Mouse (Mus musculus): ENCODE data around the gene 4933427D14Rik. TPM values are rescaled to one million over a fixed set of nuclear protein-coding genes. Genes with fewer than 3 reads are reported as not detected.
A peak's percentile ranks its signal among the peaks of the same experiment; 100 is the strongest.

The 4933427D14Rik gene
- total and polyA plus RNA-seq, 2 experiments from 2014 or later = 14.4 to 17.2 TPM

DNA sequence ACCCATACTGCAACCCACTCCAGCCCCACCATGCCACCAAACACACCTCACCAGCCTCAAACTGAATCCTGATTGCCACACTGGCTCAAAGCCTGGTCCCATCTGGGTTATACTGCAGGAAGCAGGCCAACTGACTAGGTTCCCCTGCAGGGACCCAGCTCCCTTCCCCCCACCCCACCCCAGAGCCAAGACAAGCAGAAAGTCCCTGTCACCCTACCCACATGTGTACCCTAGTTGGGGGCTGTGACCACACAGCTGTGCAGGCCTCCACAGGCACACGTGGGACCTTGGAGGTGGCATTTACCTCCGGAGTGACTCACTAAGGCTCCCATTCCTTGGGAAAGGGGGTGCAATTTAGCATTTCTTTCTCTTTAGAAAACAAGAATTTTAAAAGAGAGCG lies 76.8 kb downstream of the 4933427D14Rik start:
- Histone ChIP-seq H3K27ac (no peak overlapping the region), H3K9ac (replicated peaks; ENCODE audit: low read length) (no peak overlapping the region), H3K4me1 (ENCODE audit: insufficient read depth, low read length) (peaks cover 29% of the 10 kb centered on the region), H3K9me3 (ENCODE audit: low read length) (no peaks in the 10 kb centered on the region), H3K4me2 (ENCODE audit: low read depth, low read length) (no peak overlapping the region), H3K36me3 (ENCODE audit: insufficient read depth, low read length) (no peaks in the 10 kb centered on the region), H3K27me3 (ENCODE audit: insufficient read depth, low read length) (no peaks in the 10 kb centered on the region), H3K4me3 (ENCODE audit: low read length) (no peak overlapping the region)
- DNase-seq (ENCODE audit: low spot score) = no peak
- no peak for ATAC-seq
- 75% methylated on average over 3 of the region's 3 CpGs for WGBS
- TF ChIP-seq CTCF (IDR thresholded peaks at IDR 0.05; ENCODE audit: low read depth) = no peak

DNA sequence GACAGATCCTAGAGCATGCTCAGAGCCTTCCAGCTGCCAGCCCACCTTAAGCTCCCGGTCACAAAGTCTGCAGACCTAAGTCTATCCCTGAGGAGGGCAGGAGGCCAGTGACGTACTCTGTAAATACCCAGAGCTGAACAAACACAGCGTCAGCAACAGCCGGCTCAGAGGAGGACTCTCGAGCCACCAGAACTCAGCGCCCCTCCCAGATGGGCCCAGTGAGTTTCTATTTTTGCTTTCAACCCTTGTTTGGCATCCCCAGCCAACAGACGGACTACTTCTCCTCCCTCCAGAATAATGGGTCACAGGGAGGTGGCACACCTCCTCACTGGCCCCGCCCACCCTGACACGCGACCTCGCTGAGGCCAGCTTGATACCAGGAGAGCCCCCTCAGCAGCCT lies 77.2 kb downstream of the 4933427D14Rik start:
- no peak overlapping the region for H3K9ac ChIP-seq (replicated peaks; ENCODE audit: low read length)
- no peaks in the 10 kb centered on the region for H3K36me3 ChIP-seq (ENCODE audit: insufficient read depth, low read length)
- H3K9me3 ChIP-seq (ENCODE audit: low read length) = no peaks in the 10 kb centered on the region
- ATAC-seq = no peak
- no peak for DNase-seq (ENCODE audit: low spot score)
- 12% methylated on average over 11 of the region's 11 CpGs for WGBS
- peaks cover 29% of the 10 kb centered on the region for H3K4me1 ChIP-seq (ENCODE audit: insufficient read depth, low read length)
- no peaks in the 10 kb centered on the region for H3K27me3 ChIP-seq (ENCODE audit: insufficient read depth, low read length)
- H3K4me3 ChIP-seq (ENCODE audit: low read length) = no peak overlapping the region
- TF ChIP-seq CTCF (IDR thresholded peaks at IDR 0.05; ENCODE audit: low read depth) = no peak
- H3K4me2 ChIP-seq (ENCODE audit: low read depth, low read length) = no peak overlapping the region
- peak overlapping the region; percentile 7; the same call in 1 of the 2 replicates for H3K27ac ChIP-seq

GRCm38 (mm10) chr11:72129032-72129894 lies 78.0 kb downstream of the 4933427D14Rik start:
- WGBS = 63% methylated on average over 8 of the region's 8 CpGs
- H3K36me3 ChIP-seq (ENCODE audit: insufficient read depth, low read length) = no peaks in the 10 kb centered on the region
- H3K27ac ChIP-seq = no peak overlapping the region
- no peak for TF ChIP-seq CTCF (IDR thresholded peaks at IDR 0.05; ENCODE audit: low read depth)
- no peak for DNase-seq (ENCODE audit: low spot score)
- H3K4me2 ChIP-seq (ENCODE audit: low read depth, low read length) = no peak overlapping the region
- H3K4me1 ChIP-seq (ENCODE audit: insufficient read depth, low read length) = peaks cover 29% of the 10 kb centered on the region
- ATAC-seq = no peak
- H3K9me3 ChIP-seq (ENCODE audit: low read length) = no peaks in the 10 kb centered on the region
- no peaks in the 10 kb centered on the region for H3K27me3 ChIP-seq (ENCODE audit: insufficient read depth, low read length)
- no peak overlapping the region for H3K4me3 ChIP-seq (ENCODE audit: low read length)
- no peak overlapping the region for H3K9ac ChIP-seq (replicated peaks; ENCODE audit: low read length)

- ATAC-seq (no peak; the same call in 1 of the 2 replicates), DNase-seq (ENCODE audit: low spot score) (no peak)
- H3K4me1 ChIP-seq (ENCODE audit: insufficient read depth, low read length) = peaks cover 24% of the 10 kb centered on the region
- H3K27ac ChIP-seq = no peak overlapping the region
- H3K27me3 ChIP-seq (ENCODE audit: insufficient read depth, low read length) = no peaks in the 10 kb centered on the region
- H3K9me3 ChIP-seq (ENCODE audit: low read length) = no peaks in the 10 kb centered on the region
- no peak for TF ChIP-seq CTCF (IDR thresholded peaks at IDR 0.05; ENCODE audit: low read depth)
- WGBS = 69% methylated on average over 5 of the region's 5 CpGs
- no peak overlapping the region for H3K9ac ChIP-seq (replicated peaks; ENCODE audit: low read length)
- no peaks in the 10 kb centered on the region for H3K36me3 ChIP-seq (ENCODE audit: insufficient read depth, low read length)
- no peak overlapping the region for H3K4me3 ChIP-seq (ENCODE audit: low read length)
- H3K4me2 ChIP-seq (ENCODE audit: low read depth, low read length) = no peak overlapping the region
Observed at GRCm38 (mm10) chr11:72127450-72128189, 79.6 kb downstream of the 4933427D14Rik start.

DNA sequence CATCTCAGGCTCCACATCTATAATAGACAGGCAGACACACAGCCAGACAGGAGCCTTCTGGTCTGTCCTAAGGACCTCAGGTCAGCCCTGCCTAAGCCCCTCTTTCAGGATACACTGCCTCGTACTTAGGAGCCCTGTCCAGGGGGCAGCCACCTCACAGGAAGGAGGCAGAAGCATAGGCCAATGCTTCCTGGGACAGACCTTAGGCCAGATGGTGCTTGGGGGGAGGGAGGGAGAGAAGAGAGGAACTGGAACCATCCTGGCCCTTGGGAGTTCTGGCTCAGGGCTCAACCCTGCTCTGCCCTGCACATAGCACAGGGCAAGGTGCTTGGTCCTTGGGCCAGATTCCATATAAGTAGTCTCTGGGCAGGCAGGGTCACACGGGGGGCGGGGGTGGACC lies 81.5 kb downstream of the 4933427D14Rik start:
- no peak for TF ChIP-seq CTCF (IDR thresholded peaks at IDR 0.05; ENCODE audit: low read depth)
- WGBS = 75% methylated on average over 3 of the region's 3 CpGs
- no peaks in the 10 kb centered on the region for H3K9me3 ChIP-seq (ENCODE audit: low read length)
- H3K36me3 ChIP-seq (ENCODE audit: insufficient read depth, low read length) = no peaks in the 10 kb centered on the region
- no peak overlapping the region for H3K27ac ChIP-seq
- no peak overlapping the region for H3K9ac ChIP-seq (replicated peaks; ENCODE audit: low read length)
- H3K4me2 ChIP-seq (ENCODE audit: low read depth, low read length) = no peak overlapping the region
- ATAC-seq (no peak), DNase-seq (ENCODE audit: low spot score) (no peak)
- no peaks in the 10 kb centered on the region for H3K27me3 ChIP-seq (ENCODE audit: insufficient read depth, low read length)
- H3K4me1 ChIP-seq (ENCODE audit: insufficient read depth, low read length) = peaks cover 17% of the 10 kb centered on the region; the same call in 1 of the 2 replicates
- no peak overlapping the region for H3K4me3 ChIP-seq (ENCODE audit: low read length)

GRCm38 (mm10) chr11:72123531-72123930 lies 83.7 kb downstream of the 4933427D14Rik start:
- Histone ChIP-seq H3K27ac (no peak overlapping the region), H3K9me3 (ENCODE audit: low read length) (no peaks in the 10 kb centered on the region), H3K4me3 (ENCODE audit: low read length) (no peak overlapping the region), H3K4me2 (ENCODE audit: low read depth, low read length) (no peak overlapping the region), H3K36me3 (ENCODE audit: insufficient read depth, low read length) (no peaks in the 10 kb centered on the region), H3K9ac (replicated peaks; ENCODE audit: low read length) (no peak overlapping the region), H3K27me3 (ENCODE audit: insufficient read depth, low read length) (no peaks in the 10 kb centered on the region), H3K4me1 (ENCODE audit: insufficient read depth, low read length) (0 out of 2 replicates have a peak, but pooled peaks cover 8% of the 10 kb centered on the region)
- 68% methylated on average over 4 of the region's 4 CpGs for WGBS
- no peak for DNase-seq (ENCODE audit: low spot score)
- no peak for TF ChIP-seq CTCF (IDR thresholded peaks at IDR 0.05; ENCODE audit: low read depth)
- ATAC-seq = no peak
